Mouse (Mus musculus) heart, embryonic 15.5 days (tissue): ENCODE results near the gene Zbtb39. TPM values are rescaled to one million over a fixed set of nuclear protein-coding genes. Genes with fewer than 3 reads are reported as not detected.

Experiments used
- ATAC-seq: fragments of 200-750 bp; cut with Nextera tagmentation; replicated peaks from 2 replicates; pipeline ENCODE4 v1.8.0; 2017; ENCODE audit warnings: low read depth, moderate TSS enrichment; ENCODE audit not compliant: insufficient number of reproducible peaks, insufficient read depth, low FRiP score
- H3K27ac ChIP-seq: fragments of 300-500 bp; sonication (generic); 2 replicates; pipeline ENCODE4 v1.5.1; 2015; ENCODE audit warnings: mild to moderate bottlenecking, inconsistent platforms
- H3K27me3 ChIP-seq: fragments of 300-500 bp; sonication (generic); 2 replicates; pipeline ENCODE4 v1.6.1; 2015; ENCODE audit warnings: inconsistent platforms
- H3K36me3 ChIP-seq: fragments of 300-500 bp; sonication (generic); 2 replicates; pipeline ENCODE4 v1.6.1; 2015; ENCODE audit warnings: mild to moderate bottlenecking, inconsistent platforms
- H3K4me1 ChIP-seq: fragments of 300-500 bp; sonication (generic); replicated peaks from 2 replicates; pipeline ENCODE4 v1.6.1; 2015; ENCODE audit warnings: inconsistent platforms
- H3K4me2 ChIP-seq: fragments of 300-500 bp; sonication (generic); 2 replicates; pipeline ENCODE4 v1.6.1; 2015; ENCODE audit warnings: inconsistent platforms, mild to moderate bottlenecking, moderate library complexity
- H3K4me3 ChIP-seq: fragments of 300-500 bp; sonication (generic); 2 replicates; pipeline ENCODE4 v1.5.1; 2015; ENCODE audit warnings: mild to moderate bottlenecking, inconsistent platforms
- H3K9ac ChIP-seq: fragments of 300-500 bp; sonication (generic); 2 replicates; pipeline ENCODE4 v1.6.1; 2015; ENCODE audit warnings: mild to moderate bottlenecking, inconsistent platforms
- H3K9me3 ChIP-seq: fragments of 300-500 bp; sonication (generic); replicated peaks from 2 replicates; pipeline ENCODE4 v1.6.1; 2016; ENCODE audit warnings: inconsistent platforms
- WGBS: fragments of 180-500 bp; shearing (Covaris S2); methylation state at CpG from one replicate; pipeline ENCODE4 v1.1.7; 2015; ENCODE audit warnings: mixed read lengths; 5-methylcytosine and 5-hydroxymethylcytosine counted together
- polyA plus RNA-seq: library from polyadenylated mRNA; unstranded; fragments of >200 nt; fragmentation: Nextera tagmentation; extraction: Ambion mirVana; gene quantifications from 2 replicates; pipeline ENCODE4 v1.2.1, GENCODE M21; 2015

The Zbtb39 gene
- polyA plus RNA-seq, 1 experiment from 2014 or later, result 1.6 TPM

- Histone ChIP-seq H3K9me3 (no peaks in the 10 kb centered on the region), H3K36me3 (no peaks in the 10 kb centered on the region), H3K4me1 (peaks cover 6% of the 10 kb centered on the region), H3K4me3 (no peak overlapping the region), H3K27ac (no peak overlapping the region), H3K27me3 (no peaks in the 10 kb centered on the region; the same call in 1 of the 2 replicates), H3K4me2 (no peak overlapping the region), H3K9ac (no peak overlapping the region)
- WGBS, result 66% methylated on average over 6 of the region's 6 CpGs
- no peak for ATAC-seq
Observed at GRCm38 (mm10) chr10:127712736-127713135, 26.6 kb upstream of the Zbtb39 start.

- H3K9ac ChIP-seq, result no peak overlapping the region; the same call in 1 of the 2 replicates
- ATAC-seq, result 0 out of 2 replicates have a peak, but pooled peaks have one; percentile 19
- peak overlapping the region; percentile 21 for H3K4me3 ChIP-seq
- H3K27me3 ChIP-seq, result peaks cover 46% of the 10 kb centered on the region
- no peaks in the 10 kb centered on the region for H3K36me3 ChIP-seq
- peaks cover 11% of the 10 kb centered on the region for H3K4me1 ChIP-seq
- WGBS, result 13% methylated on average over 20 of the region's 20 CpGs
- peak overlapping the region; percentile 47 for H3K4me2 ChIP-seq
- no peaks in the 10 kb centered on the region for H3K9me3 ChIP-seq
- H3K27ac ChIP-seq, result peak overlapping the region; percentile 35
Observed at GRCm38 (mm10) chr10:127721671-127722418, 17.5 kb upstream of the Zbtb39 start.

GRCm38 (mm10) chr10:127724178-127724577 is 15.2 kb upstream of the Zbtb39 start, which contains the start of gene Tac2:
Gene Tac2, plus strand, starts transcription at chr10:127724478.
- no peaks in the 10 kb centered on the region for H3K9me3 ChIP-seq
- peaks cover 51% of the 10 kb centered on the region for H3K27me3 ChIP-seq
- H3K4me2 ChIP-seq, result no peak within 1 kb of the TSS
- H3K4me3 ChIP-seq, result no peak within 1 kb of the TSS
- no peaks in the 10 kb centered on the region for H3K36me3 ChIP-seq
- no peak for ATAC-seq
- H3K9ac ChIP-seq, result no peak within 1 kb of the TSS
- no peak within 1 kb of the TSS for H3K27ac ChIP-seq
- peaks cover 11% of the 10 kb centered on the region for H3K4me1 ChIP-seq
- 84% methylated on average over 3 of the region's 3 CpGs for WGBS

GRCm38 (mm10) chr10:127725136-127725535 is 14.2 kb upstream of the Zbtb39 start:
- no peak overlapping the region for H3K4me3 ChIP-seq
- no peak overlapping the region for H3K9ac ChIP-seq
- peaks cover 11% of the 10 kb centered on the region for H3K4me1 ChIP-seq
- H3K36me3 ChIP-seq, result no peaks in the 10 kb centered on the region
- H3K27me3 ChIP-seq, result peaks cover 48% of the 10 kb centered on the region
- 53% methylated on average over 4 of the region's 4 CpGs for WGBS
- no peak for ATAC-seq
- H3K27ac ChIP-seq, result no peak overlapping the region
- no peak overlapping the region for H3K4me2 ChIP-seq
- no peaks in the 10 kb centered on the region for H3K9me3 ChIP-seq

GRCm38 (mm10) chr10:127728437-127728836 is 10.9 kb upstream of the Zbtb39 start:
- H3K27me3 ChIP-seq, result peaks cover 23% of the 10 kb centered on the region
- H3K9ac ChIP-seq, result no peak overlapping the region
- no peak for ATAC-seq
- no peaks in the 10 kb centered on the region for H3K36me3 ChIP-seq
- no peak overlapping the region for H3K4me2 ChIP-seq
- WGBS, result 71% methylated on average over 8 of the region's 8 CpGs
- no peaks in the 10 kb centered on the region for H3K4me1 ChIP-seq
- no peak overlapping the region for H3K4me3 ChIP-seq
- no peaks in the 10 kb centered on the region for H3K9me3 ChIP-seq
- H3K27ac ChIP-seq, result no peak overlapping the region

GRCm38 (mm10) chr10:127730285-127730932 is 8.9 kb upstream of the Zbtb39 start:
- no peak overlapping the region for H3K4me3 ChIP-seq
- ATAC-seq, result no peak

GRCm38 (mm10) chr10:127730933-127731310 is 8.4 kb upstream of the Zbtb39 start:
- Histone ChIP-seq H3K36me3 (no peaks in the 10 kb centered on the region), H3K27ac (no peak overlapping the region), H3K4me3 (no peak overlapping the region), H3K9me3 (no peaks in the 10 kb centered on the region), H3K9ac (no peak overlapping the region), H3K4me2 (no peak overlapping the region), H3K27me3 (peaks cover 6% of the 10 kb centered on the region), H3K4me1 (no peaks in the 10 kb centered on the region)
- WGBS, result 54% methylated on average over 9 of the region's 9 CpGs
- ATAC-seq, result no peak

More at GRCm38 (mm10) chr10:127730285-127730932, 8.9 kb upstream of the Zbtb39 start:
- Histone ChIP-seq H3K9ac (no peak overlapping the region), H3K9me3 (no peaks in the 10 kb centered on the region), H3K4me1 (no peaks in the 10 kb centered on the region), H3K27me3 (peaks cover 12% of the 10 kb centered on the region), H3K36me3 (no peaks in the 10 kb centered on the region), H3K27ac (no peak overlapping the region), H3K4me2 (no peak overlapping the region)
- 55% methylated on average over 11 of the region's 11 CpGs for WGBS

- H3K4me3 ChIP-seq, result no peak overlapping the region
- no peak for ATAC-seq
- WGBS, result 24% methylated on average over 5 of the region's 5 CpGs
- H3K27ac ChIP-seq, result no peak overlapping the region
- no peak overlapping the region for H3K9ac ChIP-seq
- no peak overlapping the region for H3K4me2 ChIP-seq
- no peaks in the 10 kb centered on the region for H3K36me3 ChIP-seq
- no peaks in the 10 kb centered on the region for H3K4me1 ChIP-seq
- H3K27me3 ChIP-seq, result peaks cover 5% of the 10 kb centered on the region
- H3K9me3 ChIP-seq, result no peaks in the 10 kb centered on the region
Observed at GRCm38 (mm10) chr10:127731397-127731796, 7.9 kb upstream of the Zbtb39 start.

- H3K4me2 ChIP-seq, result no peak overlapping the region
- peaks cover 10% of the 10 kb centered on the region for H3K4me1 ChIP-seq
- no peak overlapping the region for H3K27ac ChIP-seq
- no peak overlapping the region for H3K9ac ChIP-seq
- no peaks in the 10 kb centered on the region for H3K36me3 ChIP-seq
- 24% methylated on average over 5 of the region's 5 CpGs for WGBS
- H3K9me3 ChIP-seq, result no peaks in the 10 kb centered on the region
- no peak overlapping the region for H3K4me3 ChIP-seq
- ATAC-seq, result no peak
- H3K27me3 ChIP-seq, result no peaks in the 10 kb centered on the region; the same call in 1 of the 2 replicates
Observed at GRCm38 (mm10) chr10:127734434-127734833, 4.9 kb upstream of the Zbtb39 start.

- H3K36me3 ChIP-seq, result no peaks in the 10 kb centered on the region
- H3K4me3 ChIP-seq, result no peak overlapping the region
- ATAC-seq, result no peak
- H3K9ac ChIP-seq, result no peak overlapping the region
- no peak overlapping the region for H3K4me2 ChIP-seq
- no peaks in the 10 kb centered on the region for H3K9me3 ChIP-seq
- no peak overlapping the region for H3K27ac ChIP-seq
- no peaks in the 10 kb centered on the region; the same call in 1 of the 2 replicates for H3K27me3 ChIP-seq
- H3K4me1 ChIP-seq, result peaks cover 20% of the 10 kb centered on the region
- 65% methylated on average over 2 of the region's 2 CpGs for WGBS
Observed at GRCm38 (mm10) chr10:127736266-127736665, 3.1 kb upstream of the Zbtb39 start.

- Histone ChIP-seq H3K36me3 (peaks cover 5% of the 10 kb centered on the region), H3K4me2 (no peak overlapping the region), H3K9me3 (no peaks in the 10 kb centered on the region), H3K4me3 (no peak overlapping the region), H3K9ac (no peak overlapping the region), H3K27ac (no peak overlapping the region), H3K27me3 (no peaks in the 10 kb centered on the region), H3K4me1 (peaks cover 20% of the 10 kb centered on the region)
- ATAC-seq, result no peak
- WGBS, result 44% methylated on average over 4 of the region's 4 CpGs
Observed at GRCm38 (mm10) chr10:127736916-127737315, 2.4 kb upstream of the Zbtb39 start.
